Mouse (Mus musculus): ENCODE measurements around the gene Adgrg7. TPM values are rescaled to one million over a fixed set of nuclear protein-coding genes. Genes with fewer than 3 reads are reported as not detected.
A peak's percentile ranks its signal among the peaks of the same experiment; 100 is the strongest.

Gene Adgrg7
- total RNA-seq (2021): under 1 TPM in 1 of 2 experiments, not detected in 1; 0.10 TPM
- long read RNA-seq, experiment 1: 0 reads
- long read RNA-seq, experiment 2: 0 reads

DNA sequence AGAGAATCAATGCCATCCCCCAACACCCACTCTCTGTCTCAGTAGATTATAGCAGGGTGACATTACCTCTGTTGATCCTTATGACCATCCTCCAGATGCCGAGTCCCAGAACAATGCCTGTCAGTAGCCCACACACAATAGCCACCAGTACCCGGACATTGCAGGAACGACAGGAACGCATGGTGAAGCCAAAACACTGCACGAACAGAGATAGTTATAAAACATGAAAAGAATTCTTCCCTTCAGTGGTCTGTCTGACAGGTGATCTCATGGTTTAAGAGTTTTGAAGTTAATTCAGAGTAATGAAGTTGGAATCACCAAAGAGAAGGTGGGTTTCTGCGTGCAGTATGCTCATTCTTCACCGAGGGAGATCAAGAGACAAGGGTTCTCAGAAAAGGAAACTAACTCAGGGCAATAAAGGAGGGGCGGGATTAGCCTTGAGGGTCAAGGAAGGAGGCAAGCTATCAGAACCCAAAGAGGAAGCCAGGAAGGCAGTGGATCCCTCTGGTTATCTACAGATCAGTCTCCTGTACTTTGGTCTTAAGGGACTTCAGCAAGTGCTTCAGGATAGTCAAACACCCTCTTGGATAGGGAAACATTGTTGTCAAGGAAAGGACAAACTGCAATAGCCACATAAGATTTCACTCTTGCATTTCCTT lies at the start of gene Adgrg7:
Gene Adgrg7 (minus strand): TSS at position 375 of the 659 bp plus-strand sequence.
- no peak for DNase-seq
- intact Hi-C loops (cut with DNase I): no loop called here

DNA sequence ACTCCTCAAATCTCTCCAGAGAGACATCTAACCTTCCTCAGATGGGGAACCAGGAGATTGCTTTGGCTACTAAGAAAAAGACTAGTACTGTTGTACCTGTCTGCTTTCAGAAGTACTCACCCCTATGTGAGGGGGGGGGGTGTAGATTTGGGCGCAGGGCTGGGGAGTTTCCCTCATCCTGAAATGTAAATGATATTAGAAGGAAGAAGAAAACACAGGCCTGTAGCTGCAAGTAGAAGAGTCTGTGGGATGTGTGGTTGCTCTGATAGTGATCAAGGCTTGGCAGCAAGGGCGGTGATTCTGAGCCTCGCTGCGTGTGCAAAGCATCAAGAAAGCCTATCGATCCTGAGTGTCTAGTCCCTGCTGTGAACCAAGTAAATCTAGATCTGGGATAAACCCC lies 47.3 kb upstream of the Adgrg7 start:
- intact Hi-C loops (cut with DNase I): no loop called here
- DNase-seq: no peak

DNA sequence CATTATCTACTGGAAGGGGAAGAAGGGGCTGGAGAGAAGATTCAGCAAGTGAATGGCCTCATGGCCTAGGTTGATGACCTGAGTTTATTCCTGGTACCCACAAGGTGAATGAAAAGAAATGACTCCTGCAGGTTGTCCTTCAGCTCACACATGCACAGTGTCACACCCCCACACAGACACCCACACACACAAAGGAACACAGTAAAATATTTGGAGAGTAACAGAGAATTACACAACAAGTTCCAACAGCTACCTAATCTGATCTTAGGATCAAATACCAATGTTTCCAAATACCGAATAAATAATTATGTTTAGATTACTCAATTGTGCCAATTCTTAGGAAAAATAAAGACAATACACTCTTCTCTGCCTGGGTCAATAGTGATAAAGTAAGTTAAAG lies 37.7 kb upstream of the Adgrg7 start:
- no peak for DNase-seq
- intact Hi-C loops (cut with DNase I): no loop called here

DNA sequence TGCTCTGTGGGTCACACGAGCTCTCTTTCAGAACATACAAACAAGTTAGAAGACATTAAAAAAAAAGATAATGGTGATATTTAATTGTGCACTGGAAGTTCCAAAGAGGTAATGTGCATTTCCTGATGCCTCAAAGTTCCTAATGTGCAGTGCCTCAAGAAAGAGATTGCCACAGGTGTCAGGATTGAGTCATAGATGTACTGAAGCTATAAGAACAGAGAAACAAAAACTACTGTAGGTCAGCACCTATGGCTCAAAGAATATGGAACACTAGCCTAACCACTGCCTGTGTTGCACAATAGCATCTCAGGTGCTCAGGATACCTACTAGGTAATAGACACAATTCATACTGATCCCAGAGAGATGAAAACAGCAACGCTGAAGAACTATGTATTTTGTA lies 36.3 kb upstream of the Adgrg7 start:
- no peak for DNase-seq
- intact Hi-C loops (cut with DNase I): no loop called here

DNA sequence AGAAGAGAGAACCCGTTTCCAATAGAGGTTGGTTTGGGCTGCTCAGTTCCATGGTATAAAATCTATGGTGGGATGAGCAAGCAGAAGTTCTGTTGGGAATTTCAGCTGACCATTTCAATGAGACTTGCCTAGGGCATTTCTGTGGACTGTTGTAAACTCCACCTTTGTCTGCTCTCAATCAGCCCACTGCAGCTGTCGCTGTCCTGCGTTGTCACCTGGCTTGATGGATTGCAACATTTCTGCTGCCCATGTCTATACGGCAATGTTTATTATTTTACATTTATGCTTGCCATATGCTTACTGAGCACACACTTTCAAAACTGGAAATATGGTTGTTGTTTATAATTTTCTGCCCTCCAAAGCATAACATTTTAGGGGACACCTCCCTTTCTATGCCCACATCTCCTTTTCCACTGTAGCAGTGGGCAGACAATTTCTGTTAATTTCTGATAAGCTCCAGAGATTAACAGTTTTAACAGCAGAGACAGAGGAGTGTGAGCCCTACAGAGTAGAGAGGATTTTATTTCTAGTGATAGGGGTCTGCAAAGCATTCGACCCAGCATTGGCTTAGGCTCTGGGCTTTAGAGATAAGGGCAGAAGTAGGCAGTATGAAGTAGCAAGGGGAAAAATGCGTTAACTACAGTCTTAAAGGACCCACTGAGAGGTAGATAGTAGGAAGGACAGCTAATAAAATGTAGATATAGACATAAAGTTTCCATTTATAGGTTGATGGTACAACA lies 5.9 kb upstream of the Adgrg7 start:
- intact Hi-C loops (cut with DNase I): no loop called here
- no peak for DNase-seq

DNA sequence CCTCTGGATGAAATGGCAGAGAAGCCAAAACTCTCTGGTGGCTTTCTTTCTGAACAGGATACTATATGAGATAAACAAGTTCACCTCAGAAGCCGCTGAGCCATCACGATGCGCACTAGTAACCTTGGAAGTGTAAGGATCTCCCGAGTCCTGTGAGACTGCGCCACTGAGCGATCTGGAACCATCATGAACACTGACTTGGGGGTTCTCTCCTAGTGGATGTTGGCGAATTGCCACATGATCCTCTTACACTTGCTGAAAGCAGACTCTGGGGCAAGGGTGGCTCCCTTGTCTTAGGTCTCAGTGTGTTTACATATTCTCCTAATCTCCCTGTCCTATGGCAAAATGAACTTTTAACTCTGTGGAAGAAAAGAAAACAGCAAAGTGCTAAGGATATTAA lies 5.3 kb upstream of the Adgrg7 start:
- no peak for DNase-seq

DNA sequence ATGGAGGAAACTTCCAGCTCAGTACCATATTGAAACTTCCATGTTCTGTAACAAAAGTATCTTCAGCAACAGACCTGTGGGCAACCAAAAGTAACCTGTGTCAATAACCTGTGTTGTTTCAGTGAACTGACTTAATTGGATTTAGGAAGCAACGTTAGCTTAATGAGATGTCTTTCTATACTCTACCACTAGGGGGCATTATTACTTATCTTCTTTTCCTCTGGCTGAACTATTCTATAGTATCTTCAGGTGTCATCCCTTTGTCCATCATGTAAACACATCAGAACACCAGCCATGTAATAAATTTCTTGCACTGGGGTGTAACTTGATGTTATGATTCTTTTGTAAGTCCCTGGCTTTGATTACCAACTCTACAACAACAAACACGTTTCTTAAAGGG lies 4.8 kb upstream of the Adgrg7 start:
- intact Hi-C loops (cut with DNase I): loop anchor here (1.0 kb wide), 1 partner anchor 119 kb away; no protein-coding TSS in a partner anchor
- DNase-seq: no peak

More for the DNA sequence above, 5.3 kb upstream of the Adgrg7 start:
- intact Hi-C loops (cut with DNase I): loop anchor here (1.0 kb wide), 1 partner anchor 118 kb away; no protein-coding TSS in a partner anchor

DNA sequence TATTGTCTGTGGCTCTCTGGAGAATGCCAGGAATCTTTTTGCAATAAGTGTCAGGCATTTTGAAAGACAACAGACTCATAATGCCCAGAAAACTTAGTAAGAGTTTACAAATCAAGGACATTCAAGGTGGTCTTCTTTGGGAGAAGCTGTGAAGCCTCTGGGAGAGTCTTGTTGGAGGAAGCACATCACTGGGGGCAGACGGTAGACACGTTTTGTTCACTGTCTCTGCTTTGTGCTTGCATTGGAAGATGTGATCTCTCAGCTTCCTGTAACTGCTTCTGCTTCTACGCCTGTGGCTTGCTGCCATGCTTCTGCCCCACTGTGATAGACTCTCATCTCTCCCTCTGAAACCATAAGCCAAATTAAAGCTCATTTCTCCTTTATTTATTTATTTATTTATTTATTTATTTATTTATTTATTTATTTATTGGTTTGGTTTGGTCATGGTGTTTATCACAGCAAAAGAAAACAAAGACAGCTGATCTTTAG lies 3.9 kb upstream of the Adgrg7 start:
- intact Hi-C loops (cut with DNase I): loop anchor here (1.0 kb wide), 1 partner anchor 120 kb away; no protein-coding TSS in a partner anchor
- no peak for DNase-seq

DNA sequence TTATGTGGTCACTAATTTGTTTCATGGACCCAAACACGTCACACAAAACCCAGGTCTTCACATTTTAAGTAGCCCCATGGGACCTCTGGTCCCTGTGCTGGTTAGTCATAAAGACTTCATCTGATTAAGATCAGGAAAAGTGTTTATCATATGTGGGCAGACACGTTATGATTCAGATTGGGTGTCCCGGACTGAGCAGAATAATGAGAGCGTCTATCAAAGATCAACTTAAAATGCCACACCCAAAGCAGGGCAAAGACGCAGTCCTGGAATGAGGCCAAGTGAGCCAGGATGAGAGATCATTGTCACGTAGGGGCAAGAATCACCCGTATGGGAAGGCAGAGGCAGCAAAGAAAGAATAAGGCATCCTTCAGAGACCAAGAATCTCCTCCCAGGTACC lies 3.2 kb upstream of the Adgrg7 start:
- no peak for DNase-seq
- intact Hi-C loops (cut with DNase I): no loop called here

DNA sequence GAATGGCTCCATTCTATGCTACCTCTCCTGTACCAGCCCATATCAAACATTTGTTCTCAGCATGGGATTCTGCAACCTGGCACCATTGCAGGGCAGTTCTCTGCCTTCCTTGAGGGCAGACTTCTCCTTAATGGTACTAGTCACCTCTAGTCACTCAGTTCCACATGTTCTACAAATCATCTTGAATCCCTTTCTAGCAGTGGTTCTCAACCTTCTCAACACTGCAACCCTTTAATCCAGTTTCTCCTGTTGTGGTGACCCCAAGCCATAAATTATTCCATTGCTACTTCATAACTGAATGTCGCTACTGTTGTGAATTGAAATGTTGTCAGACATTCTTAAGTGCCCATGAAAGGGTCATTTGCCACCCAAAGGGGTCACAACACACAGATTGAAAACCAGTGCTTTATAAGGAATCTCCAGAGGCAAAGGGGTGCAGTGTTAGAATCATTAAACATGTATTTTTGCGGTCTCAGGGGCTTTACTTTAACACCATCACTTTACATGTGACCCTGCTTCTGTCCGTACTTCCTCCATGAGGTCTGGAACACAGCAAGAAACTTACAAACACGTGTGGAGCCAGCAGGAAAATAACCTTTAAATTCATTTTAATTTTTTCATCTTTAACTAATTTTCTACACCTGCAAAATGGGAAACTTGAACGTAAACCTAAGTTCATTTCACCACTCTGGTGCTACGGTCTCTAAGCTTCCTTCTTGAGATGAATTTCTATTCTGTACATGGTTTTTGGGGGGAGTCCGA lies 1.1 kb downstream of the Adgrg7 start:
- no peak for DNase-seq
- intact Hi-C loops (cut with DNase I): no loop called here

DNA sequence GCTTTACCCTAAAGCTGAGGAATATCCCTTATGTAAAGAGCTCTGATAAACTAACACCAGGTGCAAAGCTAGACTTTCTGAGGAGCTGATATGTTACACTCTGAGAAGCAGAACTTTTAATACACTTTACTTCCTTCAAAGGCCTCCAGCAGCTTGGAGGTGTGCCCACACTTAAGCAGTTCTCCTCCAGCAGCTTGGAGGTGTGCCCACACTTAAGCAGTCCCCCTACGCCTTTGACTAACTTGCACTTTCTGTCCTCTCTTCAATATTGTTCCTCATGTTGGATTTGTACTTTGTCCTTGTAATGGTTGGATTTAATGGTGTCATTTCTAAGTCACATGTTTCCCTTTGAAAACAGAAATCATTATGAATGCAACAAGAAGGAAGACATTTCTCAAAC lies 1.9 kb downstream of the Adgrg7 start:
- intact Hi-C loops (cut with DNase I): no loop called here
- no peak for DNase-seq

DNA sequence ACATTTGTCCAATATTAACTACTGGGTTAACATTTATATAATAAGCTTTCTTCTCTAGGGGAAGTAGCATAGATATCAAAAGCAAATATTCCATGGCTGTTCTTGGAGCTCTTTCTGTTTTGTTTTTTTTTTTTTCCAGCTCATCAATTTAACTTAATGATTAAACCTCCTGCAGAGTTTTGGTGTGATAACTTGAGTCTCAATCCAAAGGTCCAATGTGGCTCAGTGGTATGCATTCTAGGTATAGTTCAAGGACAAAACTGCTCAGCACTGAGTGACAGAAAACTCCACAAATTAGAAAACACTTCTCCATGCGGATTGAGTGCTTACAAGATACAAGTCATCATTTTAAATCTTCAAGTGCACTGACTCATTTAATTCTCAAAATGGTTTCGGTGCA lies 9.7 kb downstream of the Adgrg7 start:
- intact Hi-C loops (cut with DNase I): no loop called here
- no peak for DNase-seq

DNA sequence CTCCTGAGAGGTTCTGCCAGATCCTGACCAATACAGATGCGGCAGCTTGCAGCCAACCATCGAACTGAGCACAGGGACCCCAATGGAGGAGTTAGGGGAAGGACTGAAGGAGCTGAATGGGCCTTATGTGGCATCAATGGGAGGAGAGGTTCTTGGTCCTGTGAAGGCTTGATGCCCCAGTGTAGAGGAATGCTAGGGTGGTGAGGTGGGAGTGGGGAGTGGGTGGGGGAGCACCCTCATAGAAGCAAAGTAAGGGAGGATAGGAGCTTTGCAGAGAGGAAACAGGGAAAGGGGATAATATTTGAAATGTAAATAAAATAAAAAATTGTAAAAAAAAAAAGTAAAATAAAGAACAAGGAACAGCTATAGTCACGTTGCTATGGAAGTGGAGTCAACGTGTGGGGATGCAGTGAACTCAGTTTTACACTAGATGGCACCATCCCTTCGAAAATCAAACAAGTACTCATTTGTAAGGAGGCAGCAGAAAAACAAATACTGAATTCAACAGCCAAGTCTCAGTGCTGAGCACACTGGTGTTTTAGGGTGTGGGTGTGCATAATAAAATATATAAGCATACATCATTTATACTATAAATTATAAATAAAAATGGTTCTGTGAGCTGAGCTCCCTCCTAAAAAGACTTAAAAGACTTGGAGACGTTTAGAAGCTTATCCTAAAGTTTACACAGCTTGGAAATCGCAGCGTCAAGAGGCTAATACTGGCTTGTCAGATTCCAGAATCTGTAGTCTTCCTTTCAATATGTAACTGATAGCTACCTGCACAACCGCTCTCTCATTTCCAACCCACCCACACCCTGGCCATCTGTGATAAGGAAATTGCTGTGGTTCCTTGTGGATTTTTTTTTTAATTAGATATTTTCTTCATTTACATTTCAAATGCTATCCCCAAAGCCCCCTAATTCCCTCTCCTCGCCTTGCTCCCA lies 24.2 kb downstream of the Adgrg7 start:
- intact Hi-C loops (cut with DNase I): loop anchor here (1.0 to 5.0 kb wide), 3 partner anchors 149 to 406 kb away; no protein-coding TSS in a partner anchor
- peak; percentile 16 to 53 for DNase-seq

DNA sequence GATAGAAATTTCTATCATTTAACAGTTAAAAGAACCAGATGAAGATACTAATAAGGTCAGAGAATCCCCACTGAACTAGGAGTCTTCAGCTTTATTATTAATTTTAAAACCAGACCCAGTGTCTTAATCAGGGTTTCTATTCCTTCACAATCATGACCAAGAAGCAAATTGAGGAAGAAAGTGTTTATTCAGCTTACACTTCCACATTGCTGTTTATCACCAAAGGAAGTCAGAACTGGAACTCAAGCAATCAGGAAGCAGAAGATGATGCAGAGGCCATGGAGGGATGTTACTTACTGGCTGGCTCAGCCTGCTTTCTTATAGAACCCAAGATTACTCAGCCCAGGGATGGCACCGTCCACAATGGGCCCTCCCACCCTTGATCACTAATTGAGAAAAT lies 66.6 kb downstream of the Adgrg7 start:
- intact Hi-C loops (cut with DNase I): no loop called here
- DNase-seq: no peak

DNA sequence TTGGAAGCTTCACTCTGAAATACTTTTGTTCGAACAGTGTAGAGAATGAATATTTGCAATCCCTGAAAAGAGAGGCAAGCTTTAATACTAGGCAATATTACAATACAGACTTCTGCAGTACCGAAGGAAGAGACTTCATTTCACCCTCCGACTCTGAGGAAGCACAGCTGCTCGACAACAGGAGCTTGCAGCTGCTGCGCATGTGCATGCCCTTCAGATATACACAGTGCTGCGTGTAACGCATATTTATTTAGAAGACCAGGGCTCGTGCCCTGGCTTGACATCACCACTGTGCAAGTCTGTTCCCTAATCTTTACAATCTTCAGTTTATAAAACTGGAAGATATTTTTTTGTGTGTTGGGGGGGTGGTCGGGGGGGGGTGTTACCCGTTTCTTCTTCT lies 70.7 kb downstream of the Adgrg7 start:
- DNase-seq: no peak
- intact Hi-C loops (cut with DNase I): no loop called here

DNA sequence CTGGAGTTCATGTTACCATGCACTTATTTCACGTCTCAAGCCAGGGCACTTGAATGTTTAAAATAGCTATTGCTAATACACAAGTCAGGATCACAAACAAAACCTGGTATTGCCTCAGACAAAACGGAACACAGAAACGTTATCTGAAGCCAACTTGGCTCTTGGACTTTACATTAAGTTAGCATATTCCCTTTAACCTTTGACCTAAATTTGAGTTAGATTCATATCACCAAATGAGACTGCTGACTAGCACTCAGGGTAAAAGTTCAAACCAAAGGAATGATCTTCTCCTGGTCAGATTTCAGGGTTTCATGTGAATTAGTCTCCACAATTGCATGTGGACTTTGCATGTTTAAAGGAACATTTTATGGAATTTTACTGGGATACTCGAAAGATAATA lies 73.3 kb downstream of the Adgrg7 start:
- DNase-seq: no peak
- intact Hi-C loops (cut with DNase I): no loop called here

DNA sequence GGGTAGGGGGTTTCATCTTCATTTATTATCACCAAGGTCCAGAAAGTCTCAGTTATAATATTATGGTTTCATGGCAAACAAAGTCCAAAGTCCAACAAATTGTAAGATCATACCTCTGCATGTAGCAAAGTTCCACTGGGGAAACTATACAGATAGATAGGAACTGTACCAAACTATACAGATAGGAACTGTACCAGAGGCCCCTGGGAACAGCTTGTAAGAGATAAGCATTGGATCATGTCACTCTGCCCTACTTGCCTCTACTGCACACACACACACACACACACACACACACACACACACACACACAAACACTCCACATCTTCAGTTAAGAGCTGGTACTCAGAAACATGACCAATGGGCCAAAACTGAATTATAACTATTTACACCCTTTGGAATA lies 76.6 kb downstream of the Adgrg7 start:
- intact Hi-C loops (cut with DNase I): no loop called here

DNA sequence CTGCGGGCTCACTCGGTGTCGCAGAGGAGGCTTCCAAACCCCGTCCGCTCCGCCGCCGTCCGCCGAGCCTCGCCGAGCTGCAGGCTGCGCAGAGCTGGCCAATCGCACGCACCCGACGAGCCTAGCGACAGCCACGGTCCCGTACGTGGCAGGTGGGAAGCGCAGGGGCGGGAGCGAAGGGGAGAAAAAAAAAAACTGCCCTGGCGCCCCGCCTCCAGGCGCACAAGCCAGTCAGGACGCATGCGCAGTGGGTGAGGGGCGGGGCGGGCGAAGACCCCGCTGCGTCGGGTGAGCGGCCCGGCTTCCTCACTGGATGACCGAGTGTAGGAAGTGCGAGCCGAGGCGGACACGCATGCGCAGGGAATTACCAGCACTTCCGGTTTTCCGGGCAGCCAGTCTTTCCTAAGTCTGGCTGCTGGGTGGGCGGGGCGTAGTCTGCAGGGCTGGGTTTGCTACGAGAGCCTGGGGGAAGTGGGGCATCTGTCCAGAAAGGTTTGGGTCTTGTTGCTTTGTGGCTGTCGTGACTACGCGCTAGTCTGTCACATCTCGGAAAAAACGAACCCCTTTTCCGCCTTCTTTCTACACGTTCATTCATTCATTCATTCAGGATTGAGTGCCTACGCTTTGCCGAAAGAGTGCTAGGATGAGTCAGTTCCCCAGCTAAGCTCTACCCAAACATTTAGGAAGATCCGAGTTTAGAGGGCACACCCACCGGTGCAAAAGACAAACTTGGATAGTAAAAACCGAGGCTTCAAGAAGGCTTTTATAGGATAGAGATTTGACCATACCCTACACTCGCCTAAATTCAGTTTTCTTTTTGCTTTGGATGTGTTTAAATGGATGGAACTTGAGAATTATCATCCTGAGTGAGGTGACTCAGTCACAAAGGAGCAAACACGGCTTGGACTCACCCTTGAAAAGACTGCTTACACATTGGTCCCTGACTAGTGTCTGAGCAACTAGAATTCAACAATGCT lies 78.1 kb downstream of the Adgrg7 start, which contains the start of gene Tfg:
Gene Tfg (minus strand): TSS at position 227 of the 977 bp plus-strand sequence.
- intact Hi-C loops (cut with DNase I): no loop called here
- DNase-seq: peak; percentile 99

More for the DNA sequence above, 76.6 kb downstream of the Adgrg7 start:
- no peak for DNase-seq

Measured in heart, postnatal 14 days (tissue).